Mouse (Mus musculus) brown adipose tissue, adult 24 weeks (tissue): ENCODE measurements at regions not wholly inside any gene's neighbourhood (a gene's known extent, or its start where the extent isn't known, plus 50 kb on each side); places are given as distances from the start of the nearest gene placed in this dataset.

Experiments used
- H3K27ac ChIP-seq: fragments of 200-500 bp; replicated peaks from 2 replicates; pipeline ENCODE4 v1.5.1; 2012; ENCODE audit warnings: low read depth, mild to moderate bottlenecking, low read length
- H3K4me1 ChIP-seq: fragments of 200-500 bp; 2 replicates; pipeline ENCODE4 v1.6.1; 2012; ENCODE audit warnings: low read length, mixed read lengths; ENCODE audit not compliant: control insufficient read depth, insufficient read depth, insufficient read length
- H3K4me3 ChIP-seq: fragments of 200-500 bp; 2 replicates; pipeline ENCODE4 v1.5.1; 2012; ENCODE audit warnings: low read depth, mild to moderate bottlenecking, low read length, moderate library complexity; ENCODE audit not compliant: insufficient read depth

DNA sequence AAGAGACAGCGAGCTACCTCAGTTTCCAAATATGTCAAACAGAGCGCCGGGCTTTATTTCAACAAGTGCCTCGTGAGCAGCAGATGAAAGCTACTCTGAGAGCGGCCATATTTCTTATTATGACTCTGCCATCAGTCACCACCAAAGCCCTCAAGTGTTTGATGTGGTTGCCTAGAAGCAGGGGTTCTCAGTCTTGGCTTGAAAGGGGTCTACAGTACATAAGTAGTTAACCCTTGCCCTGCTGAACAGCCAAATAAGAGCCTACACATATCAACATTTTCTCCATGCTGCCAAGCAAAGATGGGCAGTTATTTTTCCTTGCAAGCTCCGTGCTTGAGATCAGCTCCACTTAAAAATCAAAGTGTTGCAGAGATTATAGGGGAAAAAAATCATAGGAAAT, 788.8 kb downstream of the Nr2f2 start:
- Histone ChIP-seq H3K27ac (no peak overlapping the region), H3K4me3 (no peak overlapping the region), H3K4me1 (no peaks in the 10 kb centered on the region)

- Histone ChIP-seq H3K27ac (no peak overlapping the region), H3K4me3 (no peak overlapping the region), H3K4me1 (no peaks in the 10 kb centered on the region)
Observed at GRCm38 (mm10) chr7:69576596-69576995, 789.9 kb downstream of the Nr2f2 start.

DNA sequence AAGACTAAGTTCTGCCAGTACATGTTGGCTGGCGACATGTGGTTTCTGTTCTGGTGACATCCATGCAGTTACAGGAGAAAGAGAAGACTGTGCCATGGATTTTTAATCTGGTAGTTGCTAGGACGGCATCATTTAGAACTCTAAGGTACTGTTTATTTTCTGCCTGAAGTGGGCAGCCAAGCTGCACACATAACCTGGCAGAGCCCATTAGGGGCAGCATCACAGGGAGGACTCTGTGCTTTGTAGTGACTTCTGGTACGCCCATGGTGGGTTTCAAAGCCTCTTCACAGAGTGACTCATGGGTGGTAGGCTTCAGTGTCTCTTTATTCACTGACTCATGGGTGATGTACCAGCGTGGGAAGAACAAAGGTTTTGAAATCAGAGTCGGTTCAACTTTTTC, 792.8 kb downstream of the Nr2f2 start:
- Histone ChIP-seq H3K4me1 (no peaks in the 10 kb centered on the region), H3K4me3 (no peak overlapping the region), H3K27ac (no peak overlapping the region)

- Histone ChIP-seq H3K4me1 (no peaks in the 10 kb centered on the region), H3K4me3 (no peak overlapping the region), H3K27ac (no peak overlapping the region)
Observed at GRCm38 (mm10) chr7:69572626-69573394, 793.7 kb downstream of the Nr2f2 start.

GRCm38 (mm10) chr7:69566949-69567348, 799.6 kb downstream of the Nr2f2 start:
- Histone ChIP-seq H3K4me3 (no peak overlapping the region), H3K4me1 (no peaks in the 10 kb centered on the region), H3K27ac (no peak overlapping the region)

GRCm38 (mm10) chr7:69564432-69564831, 802.1 kb downstream of the Nr2f2 start:
- no peak overlapping the region for H3K27ac ChIP-seq
- no peaks in the 10 kb centered on the region for H3K4me1 ChIP-seq
- no peak overlapping the region for H3K4me3 ChIP-seq

DNA sequence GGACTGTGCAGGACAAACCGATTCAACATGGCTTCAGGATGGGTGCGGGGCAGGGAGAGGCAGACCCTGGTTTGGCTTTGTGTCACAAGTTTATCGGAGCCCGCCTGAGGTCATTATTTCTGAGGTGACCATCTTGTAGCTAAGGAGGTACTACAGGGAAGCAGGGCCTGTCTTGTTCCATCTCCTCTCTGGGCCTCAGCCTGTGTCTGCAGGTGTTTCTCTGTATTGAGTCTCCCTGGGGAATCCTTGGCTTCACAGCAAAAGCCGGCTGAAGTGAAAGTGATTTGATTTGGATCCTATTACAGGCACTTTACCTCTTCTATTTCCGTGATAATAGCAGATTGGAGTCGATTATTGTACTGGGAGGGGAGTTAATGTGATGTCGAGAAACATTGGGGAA, 805.7 kb upstream of the Arrdc4 start:
- Histone ChIP-seq H3K4me3 (peak overlapping the region; percentile 22; the same call in 1 of the 2 replicates), H3K4me1 (peaks cover 4% of the 10 kb centered on the region; the same call in 1 of the 2 replicates)

GRCm38 (mm10) chr7:69553981-69554380, 804.9 kb upstream of the Arrdc4 start:
- H3K27ac ChIP-seq = no peak overlapping the region

More for the DNA sequence above, 805.7 kb upstream of the Arrdc4 start:
- H3K27ac ChIP-seq = no peak overlapping the region

GRCm38 (mm10) chr7:69536072-69536471, 787.0 kb upstream of the Arrdc4 start:
- Histone ChIP-seq H3K27ac (no peak overlapping the region), H3K4me3 (no peak overlapping the region), H3K4me1 (no peaks in the 10 kb centered on the region)

More at GRCm38 (mm10) chr7:69553981-69554380, 804.9 kb upstream of the Arrdc4 start:
- Histone ChIP-seq H3K4me3 (no peak overlapping the region), H3K4me1 (peaks cover 4% of the 10 kb centered on the region; the same call in 1 of the 2 replicates)

GRCm38 (mm10) chr7:69513966-69514365, 764.9 kb upstream of the Arrdc4 start:
- no peaks in the 10 kb centered on the region for H3K4me1 ChIP-seq
- H3K4me3 ChIP-seq = no peak overlapping the region
- no peak overlapping the region for H3K27ac ChIP-seq

DNA sequence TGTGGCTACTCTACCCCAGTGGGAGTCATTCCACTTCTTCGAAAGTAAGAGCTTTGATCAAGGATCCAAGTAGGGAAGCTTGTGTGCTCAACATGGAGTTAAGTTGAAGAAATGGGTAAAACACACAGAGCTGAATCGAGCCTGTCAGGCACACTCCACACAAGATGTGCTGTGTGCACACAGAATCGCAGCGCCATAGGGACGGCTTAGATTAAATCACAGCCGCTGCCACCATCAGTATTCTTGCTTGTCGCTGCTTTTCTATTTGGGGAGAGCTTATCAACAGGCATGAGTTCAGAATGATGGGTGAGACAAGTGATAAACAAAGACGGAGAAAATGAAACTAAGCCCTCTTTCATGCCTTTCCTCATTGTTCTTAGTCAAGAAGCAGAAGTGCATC, 761.3 kb upstream of the Arrdc4 start:
- Histone ChIP-seq H3K27ac (no peak overlapping the region), H3K4me3 (no peak overlapping the region), H3K4me1 (no peaks in the 10 kb centered on the region)

- Histone ChIP-seq H3K4me1 (no peaks in the 10 kb centered on the region), H3K27ac (no peak overlapping the region), H3K4me3 (no peak overlapping the region)
Observed at GRCm38 (mm10) chr7:69493062-69493930, 744.3 kb upstream of the Arrdc4 start.

DNA sequence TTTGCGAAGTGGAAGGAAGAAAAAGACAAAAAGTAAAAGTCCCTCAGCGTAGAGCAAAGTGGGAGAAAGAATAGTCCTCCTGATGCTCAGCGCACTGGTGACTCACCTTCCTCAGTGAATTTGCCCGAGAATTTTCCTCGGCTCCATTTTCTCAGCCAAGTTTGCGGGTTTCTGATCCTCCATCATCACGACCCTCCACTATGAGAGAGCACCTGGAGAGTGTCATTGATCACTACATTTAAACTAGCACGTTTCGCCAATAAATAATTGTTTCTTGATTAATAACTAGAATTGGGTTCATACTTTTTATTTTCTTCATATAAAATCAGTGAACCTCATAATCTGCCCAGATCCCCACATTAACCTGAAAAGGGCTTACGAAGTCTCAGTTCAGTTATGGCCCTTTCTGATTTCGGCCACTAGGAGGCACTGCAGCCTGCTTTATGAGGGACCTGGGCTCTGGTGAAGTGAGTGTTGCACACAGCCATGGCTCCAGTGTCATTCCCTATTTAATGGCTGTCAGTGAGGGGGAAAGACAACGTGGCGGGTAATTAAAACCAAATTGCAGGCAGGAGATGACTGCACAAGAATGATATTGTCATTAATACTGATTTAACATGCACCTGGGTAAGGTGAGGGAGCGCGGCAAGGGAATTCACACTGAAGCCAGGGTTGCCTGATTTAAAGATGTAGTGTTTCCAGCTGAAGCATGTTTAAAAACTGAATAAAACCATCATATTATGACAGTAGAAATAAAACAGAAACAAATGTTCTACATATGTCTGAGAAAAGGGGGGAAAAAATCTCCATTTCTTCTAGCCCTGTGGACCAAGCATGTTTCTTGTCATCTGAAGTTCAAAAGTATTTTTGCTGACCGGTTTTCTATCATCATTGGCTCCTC, 741.8 kb upstream of the Arrdc4 start:
- no peaks in the 10 kb centered on the region for H3K4me1 ChIP-seq
- no peak overlapping the region for H3K27ac ChIP-seq
- no peak overlapping the region for H3K4me3 ChIP-seq

GRCm38 (mm10) chr7:69488630-69489029, 739.6 kb upstream of the Arrdc4 start:
- H3K27ac ChIP-seq = no peak overlapping the region
- H3K4me1 ChIP-seq = no peaks in the 10 kb centered on the region
- no peak overlapping the region for H3K4me3 ChIP-seq

DNA sequence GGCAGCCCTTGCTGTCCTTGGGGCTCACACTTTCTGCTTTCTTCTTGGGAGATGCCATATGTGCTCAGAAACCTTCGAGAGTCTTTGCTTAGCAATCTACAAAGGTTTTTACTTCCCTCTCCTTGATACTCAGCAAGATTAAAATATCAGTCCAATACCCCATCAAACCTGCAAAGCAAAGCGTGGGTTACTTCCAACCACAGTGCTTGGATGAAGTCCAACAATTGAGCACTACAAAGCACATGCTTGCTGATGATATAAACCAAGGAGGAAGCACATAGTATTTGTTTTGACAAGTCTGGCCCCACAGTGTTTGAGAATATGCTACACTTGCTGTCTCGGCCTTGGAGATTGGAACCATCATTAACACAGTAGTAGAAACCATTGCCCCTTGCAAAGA, 738.1 kb upstream of the Arrdc4 start:
- Histone ChIP-seq H3K4me1 (no peaks in the 10 kb centered on the region), H3K4me3 (no peak overlapping the region), H3K27ac (no peak overlapping the region)
